Mouse (Mus musculus) ES-E14 (cell line): ENCODE measurements around the gene Rnf151. TPM values are rescaled to one million over a fixed set of nuclear protein-coding genes. Genes with fewer than 3 reads are reported as not detected.

Experiments
- DNase-seq: peaks from one replicate; pipeline ENCODE4 v3.0.0-alpha.2; 2013; ENCODE audit warnings: low read depth, low spot score
- H3K27ac ChIP-seq: 2 replicates; pipeline ENCODE4 v1.5.1; 2012; ENCODE audit warnings: low read depth, mild to moderate bottlenecking, low read length, moderate library complexity, mixed read lengths; ENCODE audit not compliant: poor library complexity, insufficient read depth, severe bottlenecking
- H3K36me3 ChIP-seq: 2 replicates; pipeline ENCODE4 v1.6.1; 2012; ENCODE audit warnings: mild to moderate bottlenecking, low read length, moderate library complexity, mixed read lengths; ENCODE audit not compliant: control insufficient read depth, poor library complexity, insufficient read depth, severe bottlenecking
- H3K4me1 ChIP-seq, 2 experiments: fragments of 150-350 bp in 1 of 2; sonication (generic) in 1 of 2; 2 replicates each; pipeline ENCODE4 v1.6.1; 2012; ENCODE audit warnings: low read length in 2 of 2, mild to moderate bottlenecking in 1 of 2, mixed read lengths in 1 of 2; ENCODE audit not compliant: control insufficient read depth in 2 of 2, insufficient read depth in 2 of 2, poor library complexity in 1 of 2
- H3K4me3 ChIP-seq, 2 experiments: fragments of 150-350 bp in 1 of 2; sonication (generic) in 1 of 2; 2 replicates each; pipeline ENCODE4 v1.5.1; 2012; ENCODE audit warnings: low read length in 2 of 2, low read depth in 1 of 2, mild to moderate bottlenecking in 1 of 2, mixed read lengths in 1 of 2; ENCODE audit not compliant: insufficient read depth in 1 of 2, poor library complexity in 1 of 2, severe bottlenecking in 1 of 2
- H3K9ac ChIP-seq: 2 replicates; pipeline ENCODE4 v1.6.1; 2012; ENCODE audit warnings: low read depth, mild to moderate bottlenecking, low read length, mixed read lengths; ENCODE audit not compliant: poor library complexity, insufficient read depth, severe bottlenecking
- H3K9me3 ChIP-seq: fragments of 150-350 bp; sonication (generic); 2 replicates; pipeline ENCODE4 v1.6.1; 2012; ENCODE audit warnings: low read depth, mild to moderate bottlenecking, low read length; ENCODE audit not compliant: control insufficient read depth, insufficient read depth
- CHD2 ChIP-seq: IDR thresholded peaks from 2 replicates; pipeline ENCODE4 v1.6.1; 2014; ENCODE audit warnings: mild to moderate bottlenecking, low read depth, low read length, inconsistent platforms
- HCFC1 ChIP-seq: IDR thresholded peaks from 2 replicates; pipeline ENCODE4 v1.6.1; 2012; ENCODE audit warnings: low read length, inconsistent platforms, borderline replicate concordance; ENCODE audit not compliant: insufficient read depth
- MAFK ChIP-seq: IDR thresholded peaks from 2 replicates; pipeline ENCODE4 v1.6.1; 2014; ENCODE audit warnings: mild to moderate bottlenecking, low read depth, low read length, inconsistent platforms; ENCODE audit not compliant: insufficient read depth
- ZC3H11A ChIP-seq: IDR thresholded peaks from 2 replicates; pipeline ENCODE4 v1.6.1; 2012; ENCODE audit warnings: low read depth, mild to moderate bottlenecking, inconsistent platforms, low read length, borderline replicate concordance
- ZNF384 ChIP-seq: IDR thresholded peaks from 2 replicates; pipeline ENCODE4 v1.6.1; 2012; ENCODE audit warnings: low read depth, low read length, inconsistent platforms
- in situ Hi-C, 2 experiments: fragments of 600-800 bp; cut with MboI; formaldehyde crosslinking; loops; one replicate each; pipeline ENCODE4 v1.15.1; 2025; ENCODE audit warnings: low sequenced_read_pairs in 2 of 2, inconsistent platforms in 1 of 2; ENCODE audit not compliant: unreplicated experiment in 2 of 2
- total RNA-seq: library from RNA; depleted of rRNA; stranded (reverse); fragments of 300-350 nt; gene quantifications from 2 replicates; pipeline ENCODE4 v1.2.3, GENCODE M21; 2012

The Rnf151 gene
- total RNA-seq, 1 experiment, result 0.71 TPM

GRCm38 (mm10) chr17:24695326-24696010 lies 22.4 kb downstream of the Rnf151 start:
- Histone ChIP-seq H3K9ac (peak overlapping the region; percentile 89), H3K27ac (peak overlapping the region; percentile 77), H3K4me1 (peaks cover 11 to 13% of the 10 kb centered on the region in 2 experiments), H3K4me3 (peak overlapping the region; percentile 80 to 94), H3K36me3 (peaks cover 23% of the 10 kb centered on the region), H3K9me3 (no peaks in the 10 kb centered on the region)
- no peak for DNase-seq
- TF ChIP-seq CHD2, result no peak
- no peak for TF ChIP-seq ZNF384
- TF ChIP-seq MAFK, result no peak
- TF ChIP-seq HCFC1, result no peak
- TF ChIP-seq ZC3H11A, result no peak
- in situ Hi-C loops, result no loop called here

GRCm38 (mm10) chr17:24692385-24692784 lies 25.5 kb downstream of the Rnf151 start:
- no peak for TF ChIP-seq MAFK
- no peak for TF ChIP-seq HCFC1
- TF ChIP-seq CHD2, result no peak
- no peak for TF ChIP-seq ZC3H11A
- no peak for TF ChIP-seq ZNF384
- H3K4me3 ChIP-seq, result no peak overlapping the region
- no peak overlapping the region for H3K27ac ChIP-seq
- H3K9ac ChIP-seq, result no peak overlapping the region
- H3K36me3 ChIP-seq, result peaks cover 13% of the 10 kb centered on the region
- no peak for DNase-seq
- H3K9me3 ChIP-seq, result no peaks in the 10 kb centered on the region
- H3K4me1 ChIP-seq, result peaks cover 10 to 14% of the 10 kb centered on the region in 2 experiments
- in situ Hi-C loops, result no loop called here

DNA sequence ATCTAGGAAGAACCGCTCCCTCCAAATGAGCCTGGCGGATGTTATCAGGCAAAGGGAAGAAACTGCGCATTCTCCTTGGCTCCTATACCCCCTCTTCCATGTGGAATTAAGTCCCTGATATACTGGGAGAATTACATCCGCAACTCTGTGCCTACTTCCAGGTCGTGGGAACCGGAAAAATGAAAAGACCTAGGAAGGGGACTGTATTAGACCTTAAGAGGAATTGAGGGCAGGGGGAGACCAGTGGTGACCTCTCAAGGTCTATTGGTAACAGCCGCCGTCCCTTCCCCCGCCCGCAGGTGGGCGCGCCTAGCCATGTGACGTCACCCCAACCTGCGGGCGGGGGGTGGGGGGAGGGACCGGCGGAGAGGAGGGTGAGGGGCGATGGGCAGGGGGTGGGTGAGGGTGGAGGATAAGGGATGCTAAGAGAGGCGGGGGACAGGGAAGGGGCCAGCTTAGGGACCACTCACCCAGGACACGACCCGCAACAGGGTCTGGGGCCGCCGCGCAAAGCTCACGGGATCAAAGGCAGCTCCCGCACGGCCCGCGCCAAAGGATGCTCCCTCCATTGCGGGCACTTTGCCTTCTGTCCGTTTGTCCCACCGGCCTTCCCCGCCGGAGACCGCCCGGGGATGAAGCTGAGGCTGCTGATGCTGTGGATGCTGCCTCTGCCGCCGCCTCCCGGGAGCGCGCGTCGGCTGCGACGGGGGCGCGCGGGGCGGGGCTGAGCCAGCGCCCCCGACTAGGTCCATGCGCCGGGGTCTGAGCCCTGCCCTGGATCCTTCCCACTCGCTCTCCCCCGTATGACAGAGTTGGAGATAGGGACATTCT lies 28.4 kb downstream of the Rnf151 start, which contains the start of gene Syngr3:
Syngr3 (minus strand) TSS at position 705 of the 831 bp plus-strand sequence.
- H3K9ac ChIP-seq, result peak within 1 kb of the TSS; percentile 54
- peaks cover 7 to 11% of the 10 kb centered on the region in 2 experiments for H3K4me1 ChIP-seq
- peak within 1 kb of the TSS; percentile 67 to 68 for H3K4me3 ChIP-seq
- H3K9me3 ChIP-seq, result no peaks in the 10 kb centered on the region
- in situ Hi-C loops, result no loop called here
- no peak for TF ChIP-seq ZNF384
- no peak for TF ChIP-seq HCFC1
- no peak for TF ChIP-seq MAFK
- TF ChIP-seq ZC3H11A, result no peak
- TF ChIP-seq CHD2, result no peak
- no peak for DNase-seq
- H3K36me3 ChIP-seq, result peaks cover 13% of the 10 kb centered on the region
- H3K27ac ChIP-seq, result no peak within 1 kb of the TSS

GRCm38 (mm10) chr17:24687599-24687998 lies 30.3 kb downstream of the Rnf151 start:
- peaks cover 1% of the 10 kb centered on the region for H3K36me3 ChIP-seq
- peaks cover 7 to 11% of the 10 kb centered on the region in 2 experiments for H3K4me1 ChIP-seq
- no peak overlapping the region for H3K27ac ChIP-seq
- in situ Hi-C loops, result no loop called here
- peak overlapping the region; percentile 15 to 16; a peak in 2 of 4 replicates for H3K4me3 ChIP-seq
- TF ChIP-seq MAFK (no peak), CHD2 (no peak), ZC3H11A (no peak), HCFC1 (no peak), ZNF384 (no peak)
- H3K9me3 ChIP-seq, result no peaks in the 10 kb centered on the region
- H3K9ac ChIP-seq, result no peak overlapping the region
- no peak for DNase-seq
